In the genomic region with DNA sequence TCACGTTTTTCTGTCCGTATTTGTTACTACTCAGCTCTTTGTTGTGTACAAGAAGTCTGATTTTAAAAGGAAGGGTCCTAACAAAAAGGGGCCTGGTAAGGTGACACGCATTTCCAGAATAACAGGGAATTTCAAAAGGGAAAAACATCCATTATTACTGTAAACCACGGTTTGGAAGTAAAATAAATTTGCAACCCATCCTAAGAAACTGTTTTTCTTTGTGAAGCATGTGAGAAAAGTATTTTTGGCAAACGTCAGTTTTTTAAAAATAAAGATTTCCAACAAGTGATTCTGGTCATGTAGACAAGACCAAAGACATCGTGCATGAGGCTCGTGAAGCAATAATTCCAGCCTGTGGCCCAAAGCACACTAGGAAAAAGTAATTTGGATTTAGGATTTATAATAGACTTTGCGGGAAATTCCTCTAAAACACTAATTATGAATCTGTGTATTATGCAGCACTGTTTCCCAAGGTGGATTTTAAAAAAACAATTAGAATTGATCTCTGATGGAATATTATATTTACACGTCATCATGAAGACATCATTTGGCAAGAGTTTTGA, we compare ENCODE assay signal across 8 mouse cellular contexts. TPM values are rescaled to one million over a fixed set of nuclear protein-coding genes. Genes with fewer than 3 reads are reported as not detected.
DNase-seq lines count a peak whose midpoint lies in the region; ATAC-seq lines count a peak whose summit lies in the region.

No protein-coding gene starts in this region.

- H3K36me3 ChIP-seq in erythroblast, embryonic 14.5 days (ENCODE audit: control insufficient read depth), result no peaks in the 10 kb centered on the region
- no peaks in the 10 kb centered on the region for H3K36me3 ChIP-seq in forebrain, embryonic 14.5 days (ENCODE audit: control insufficient read depth, insufficient read depth, low read length)
- no peaks in the 10 kb centered on the region for H3K36me3 ChIP-seq in liver, embryonic 15.5 days (replicated peaks)

- 3% methylated on average over 9 of the region's 9 CpGs for WGBS in forebrain, embryonic 14.5 days
- 30% methylated on average over 9 of the region's 9 CpGs for WGBS in liver, embryonic 15.5 days (ENCODE audit: insufficient replicate concordance)

- H3K9ac ChIP-seq in forebrain, embryonic 14.5 days (ENCODE audit: low read length), result peak overlapping the region; percentile 98
- peak overlapping the region; percentile 87 for H3K9ac ChIP-seq in liver, embryonic 15.5 days

- H3K27me3 ChIP-seq in erythroblast, embryonic 14.5 days (ENCODE audit: control insufficient read depth), result peaks cover 24% of the 10 kb centered on the region
- no peaks in the 10 kb centered on the region for H3K27me3 ChIP-seq in forebrain, embryonic 14.5 days (replicated peaks; ENCODE audit: control insufficient read depth, insufficient read depth, low read length)
- peaks cover 14% of the 10 kb centered on the region for H3K27me3 ChIP-seq in liver, embryonic 15.5 days

- peak overlapping the region; percentile 95 for H3K4me3 ChIP-seq in erythroblast, embryonic 14.5 days (replicated peaks)
- H3K4me3 ChIP-seq in forebrain, embryonic 14.5 days (ENCODE audit: low read depth, low read length), result peak overlapping the region; percentile 57
- peak overlapping the region; percentile 80 for H3K4me3 ChIP-seq in liver, embryonic 15.5 days (replicated peaks)

- peak overlapping the region; percentile 100 for H3K27ac ChIP-seq in forebrain, embryonic 14.5 days (ENCODE audit: low read depth, low read length)
- peak overlapping the region; percentile 98 for H3K27ac ChIP-seq in liver, embryonic 15.5 days (replicated peaks)

- peak overlapping the region; percentile 98 for H3K4me2 ChIP-seq in forebrain, embryonic 14.5 days (ENCODE audit: low read length)
- peak overlapping the region; percentile 91 for H3K4me2 ChIP-seq in liver, embryonic 15.5 days

- no peaks in the 10 kb centered on the region for H3K9me3 ChIP-seq in erythroblast, embryonic 14.5 days (ENCODE audit: control insufficient read depth, low read length)
- no peaks in the 10 kb centered on the region for H3K9me3 ChIP-seq in forebrain, embryonic 14.5 days (replicated peaks; ENCODE audit: control insufficient read depth, low read length)
- H3K9me3 ChIP-seq in liver, embryonic 15.5 days (replicated peaks), result no peaks in the 10 kb centered on the region

- no peak for ATAC-seq in erythroblast, adult 5-6 weeks (replicated peaks; ENCODE audit: low FRiP score, poor library complexity, severe bottlenecking)
- ATAC-seq in forebrain, embryonic 14.5 days, result no peak
- no peak for ATAC-seq in liver, embryonic 15.5 days (ENCODE audit: insufficient read depth)
- ATAC-seq in frontal cortex, adult (ENCODE audit: low TSS enrichment), result no peak
- no peak for ATAC-seq in CD4-positive, CD25-positive, alpha-beta regulatory T cell, adult 4 months

- H3K4me1 ChIP-seq in erythroblast, embryonic 14.5 days (ENCODE audit: control insufficient read depth), result peaks cover 45% of the 10 kb centered on the region
- peaks cover 15% of the 10 kb centered on the region for H3K4me1 ChIP-seq in forebrain, embryonic 14.5 days (ENCODE audit: control insufficient read depth, insufficient read depth, low read length)
- peaks cover 26% of the 10 kb centered on the region for H3K4me1 ChIP-seq in liver, embryonic 15.5 days (replicated peaks)

- DNase-seq in A20 (ENCODE audit: low read depth, low spot score), result peak; percentile 39
- DNase-seq in forebrain, embryonic 14.5 days (ENCODE audit: low spot score), result peak; percentile 55
- no peak for DNase-seq in spleen, postnatal 10 days (ENCODE audit: low spot score in 2 of 2)

RNA-seq across cellular contexts. Expression of a gene that starts 3.2 kb away (rescaled TPM):
- polyA plus RNA-seq in erythroblast, embryonic 14.5 days (2012), result 1.3 and 1.5 TPM in 2 replicates
- 20.8 and 27.4 TPM in 2 replicates for total RNA-seq in erythroblast, adult 5-6 weeks (2015; ENCODE audit: low replicate concordance)
- total RNA-seq in erythroblast, adult 5-6 weeks (2017; ENCODE audit: low replicate concordance), result 18.1 and 18.3 TPM in 2 replicates
- 38.7 and 43.5 TPM in 2 replicates for polyA plus RNA-seq in forebrain, embryonic 14.5 days (2014; fragmentation: Nextera tagmentation; extraction: Ambion mirVana)
- polyA plus RNA-seq in liver, embryonic 15.5 days (2015; fragmentation: Nextera tagmentation; extraction: Ambion mirVana), result 26.2 and 27.9 TPM in 2 replicates
- 10 to 100 TPM; 34.9 to 41.4 TPM for polyA plus RNA-seq in CD4-positive, CD25-positive, alpha-beta regulatory T cell, adult 4 months (2017; shearing (Covaris generic))

RNA-seq across cellular contexts. Expression of a gene that starts 9.4 kb away (rescaled TPM):
- not detected in 2 replicates for polyA plus RNA-seq in erythroblast, embryonic 14.5 days (2012)
- not detected in 2 replicates for total RNA-seq in erythroblast, adult 5-6 weeks (2015; ENCODE audit: low replicate concordance)
- 0.42 and 0.51 TPM in 2 replicates for total RNA-seq in erythroblast, adult 5-6 weeks (2017; ENCODE audit: low replicate concordance)
- polyA plus RNA-seq in forebrain, embryonic 14.5 days (2014; fragmentation: Nextera tagmentation; extraction: Ambion mirVana), result 10.8 and 13.2 TPM in 2 replicates
- polyA plus RNA-seq in liver, embryonic 15.5 days (2015; fragmentation: Nextera tagmentation; extraction: Ambion mirVana), result 0.37 and 0.47 TPM in 2 replicates
- under 1 TPM in 1 of 2 experiments, not detected in 1; 0.74 TPM for polyA plus RNA-seq in CD4-positive, CD25-positive, alpha-beta regulatory T cell, adult 4 months (2017; shearing (Covaris generic))

RNA-seq across cellular contexts. Expression of a gene that starts 20.7 kb away (rescaled TPM):
- polyA plus RNA-seq in erythroblast, embryonic 14.5 days (2012), result not detected in 2 replicates
- not detected in 2 replicates for total RNA-seq in erythroblast, adult 5-6 weeks (2015; ENCODE audit: low replicate concordance)
- total RNA-seq in erythroblast, adult 5-6 weeks (2017; ENCODE audit: low replicate concordance), result not detected in 2 replicates
- 9.9 and 11.7 TPM in 2 replicates for polyA plus RNA-seq in forebrain, embryonic 14.5 days (2014; fragmentation: Nextera tagmentation; extraction: Ambion mirVana)
- 1.3 and 1.4 TPM in 2 replicates for polyA plus RNA-seq in liver, embryonic 15.5 days (2015; fragmentation: Nextera tagmentation; extraction: Ambion mirVana)
- polyA plus RNA-seq in CD4-positive, CD25-positive, alpha-beta regulatory T cell, adult 4 months (2017; shearing (Covaris generic)), result 1 to 10 TPM; 2.0 to 2.1 TPM

Comparison
In these comparisons a context has a peak if more than half of its experiments do, and no peak if none do; other contexts are left out.
1. DNase-seq: peak in A20 (single experiment) and forebrain, embryonic 14.5 days (single experiment); none in spleen, postnatal 10 days (0 of 2).
2. RNA of a gene that starts 3.2 kb away (polyA plus RNA-seq): 38.7 to 43.5 TPM in forebrain, embryonic 14.5 days, 34.9 to 41.4 TPM in CD4-positive, CD25-positive, alpha-beta regulatory T cell, adult 4 months and 26.2 to 27.9 TPM in liver, embryonic 15.5 days; 1.3 to 1.5 TPM in erythroblast, embryonic 14.5 days; every median in the first group is over 10 times any median in the second.
3. Peak in every context shown above with its lines, with median percentiles within 50 percentile points of each other: H3K4me3 ChIP-seq.